Mouse (Mus musculus) ES-E14 (cell line): ENCODE data around the gene Pmepa1. TPM values are rescaled to one million over a fixed set of nuclear protein-coding genes. Genes with fewer than 3 reads are reported as not detected.

Experiments
- DNase-seq: peaks from one replicate; pipeline ENCODE4 v3.0.0-alpha.2; 2013; ENCODE audit warnings: low read depth, low spot score
- H3K27ac ChIP-seq: 2 replicates; pipeline ENCODE4 v1.5.1; 2012; ENCODE audit warnings: low read depth, mild to moderate bottlenecking, low read length, moderate library complexity, mixed read lengths; ENCODE audit not compliant: poor library complexity, insufficient read depth, severe bottlenecking
- H3K36me3 ChIP-seq: 2 replicates; pipeline ENCODE4 v1.6.1; 2012; ENCODE audit warnings: mild to moderate bottlenecking, low read length, moderate library complexity, mixed read lengths; ENCODE audit not compliant: control insufficient read depth, poor library complexity, insufficient read depth, severe bottlenecking
- H3K4me1 ChIP-seq, 2 experiments: fragments of 150-350 bp in 1 of 2; sonication (generic) in 1 of 2; 2 replicates each; pipeline ENCODE4 v1.6.1; 2012; ENCODE audit warnings: low read length in 2 of 2, mild to moderate bottlenecking in 1 of 2, mixed read lengths in 1 of 2; ENCODE audit not compliant: control insufficient read depth in 2 of 2, insufficient read depth in 2 of 2, poor library complexity in 1 of 2
- H3K4me3 ChIP-seq, 2 experiments: fragments of 150-350 bp in 1 of 2; sonication (generic) in 1 of 2; 2 replicates each; pipeline ENCODE4 v1.5.1; 2012; ENCODE audit warnings: low read length in 2 of 2, low read depth in 1 of 2, mild to moderate bottlenecking in 1 of 2, mixed read lengths in 1 of 2; ENCODE audit not compliant: insufficient read depth in 1 of 2, poor library complexity in 1 of 2, severe bottlenecking in 1 of 2
- H3K9ac ChIP-seq: 2 replicates; pipeline ENCODE4 v1.6.1; 2012; ENCODE audit warnings: low read depth, mild to moderate bottlenecking, low read length, mixed read lengths; ENCODE audit not compliant: poor library complexity, insufficient read depth, severe bottlenecking
- H3K9me3 ChIP-seq: fragments of 150-350 bp; sonication (generic); 2 replicates; pipeline ENCODE4 v1.6.1; 2012; ENCODE audit warnings: low read depth, mild to moderate bottlenecking, low read length; ENCODE audit not compliant: control insufficient read depth, insufficient read depth
- CHD2 ChIP-seq: IDR thresholded peaks from 2 replicates; pipeline ENCODE4 v1.6.1; 2014; ENCODE audit warnings: mild to moderate bottlenecking, low read depth, low read length, inconsistent platforms
- HCFC1 ChIP-seq: IDR thresholded peaks from 2 replicates; pipeline ENCODE4 v1.6.1; 2012; ENCODE audit warnings: low read length, inconsistent platforms, borderline replicate concordance; ENCODE audit not compliant: insufficient read depth
- MAFK ChIP-seq: IDR thresholded peaks from 2 replicates; pipeline ENCODE4 v1.6.1; 2014; ENCODE audit warnings: mild to moderate bottlenecking, low read depth, low read length, inconsistent platforms; ENCODE audit not compliant: insufficient read depth
- ZC3H11A ChIP-seq: IDR thresholded peaks from 2 replicates; pipeline ENCODE4 v1.6.1; 2012; ENCODE audit warnings: low read depth, mild to moderate bottlenecking, inconsistent platforms, low read length, borderline replicate concordance
- ZNF384 ChIP-seq: IDR thresholded peaks from 2 replicates; pipeline ENCODE4 v1.6.1; 2012; ENCODE audit warnings: low read depth, low read length, inconsistent platforms
- in situ Hi-C, 2 experiments: fragments of 600-800 bp; cut with MboI; formaldehyde crosslinking; loops; one replicate each; pipeline ENCODE4 v1.15.1; 2025; ENCODE audit warnings: low sequenced_read_pairs in 2 of 2, inconsistent platforms in 1 of 2; ENCODE audit not compliant: unreplicated experiment in 2 of 2
- total RNA-seq: library from RNA; depleted of rRNA; stranded (reverse); fragments of 300-350 nt; gene quantifications from 2 replicates; pipeline ENCODE4 v1.2.3, GENCODE M21; 2012

Pmepa1 gene
- total RNA-seq, 1 experiment, result 20.3 TPM

- Histone ChIP-seq H3K36me3 (peaks cover 3% of the 10 kb centered on the region; the same call in 1 of the 2 replicates), H3K4me3 (peak overlapping the region; percentile 92 to 98), H3K9ac (peak overlapping the region; percentile 96), H3K9me3 (no peaks in the 10 kb centered on the region), H3K27ac (peak overlapping the region; percentile 59; the same call in 1 of the 2 replicates), H3K4me1 (peaks cover 13 to 40% of the 10 kb centered on the region in 2 experiments)
- no peak for TF ChIP-seq ZC3H11A
- TF ChIP-seq CHD2, result no peak
- no peak for TF ChIP-seq ZNF384
- in situ Hi-C loops, result no loop called here
- DNase-seq, result no peak
These were observed 761 bp downstream of the Pmepa1 start for GRCm38 (mm10) chr2:173275343-173276201.

- Histone ChIP-seq H3K27ac (no peak overlapping the region), H3K9me3 (no peaks in the 10 kb centered on the region), H3K4me3 (peak overlapping the region; percentile 92 to 98), H3K4me1 (peaks cover 13 to 38% of the 10 kb centered on the region in 2 experiments), H3K36me3 (peaks cover 3% of the 10 kb centered on the region; the same call in 1 of the 2 replicates), H3K9ac (peak overlapping the region; percentile 96)
- in situ Hi-C loops, result no loop called here
- no peak for TF ChIP-seq ZNF384
- TF ChIP-seq CHD2, result no peak
- no peak for TF ChIP-seq MAFK
- TF ChIP-seq HCFC1, result no peak
- no peak for TF ChIP-seq ZC3H11A
- no peak for DNase-seq
These were observed 1.6 kb downstream of the Pmepa1 start for GRCm38 (mm10) chr2:173274428-173275342.

- no peak overlapping the region for H3K27ac ChIP-seq
- DNase-seq, result no peak
- peak overlapping the region; percentile 92 to 98; a peak in 2 of 4 replicates for H3K4me3 ChIP-seq
- in situ Hi-C loops, result no loop called here
- peaks cover 10 to 36% of the 10 kb centered on the region in 2 experiments; a peak in 3 of 4 replicates for H3K4me1 ChIP-seq
- H3K9ac ChIP-seq, result no peak overlapping the region
- TF ChIP-seq CHD2 (no peak), ZC3H11A (no peak), MAFK (no peak), ZNF384 (no peak), HCFC1 (no peak)
- peaks cover 3% of the 10 kb centered on the region; the same call in 1 of the 2 replicates for H3K36me3 ChIP-seq
- H3K9me3 ChIP-seq, result no peaks in the 10 kb centered on the region
These were observed 2.4 kb downstream of the Pmepa1 start for GRCm38 (mm10) chr2:173273885-173274284.

GRCm38 (mm10) chr2:173272354-173272900 is 3.9 kb downstream of the Pmepa1 start:
- no peak overlapping the region for H3K9ac ChIP-seq
- H3K4me1 ChIP-seq, result peaks cover 10 to 33% of the 10 kb centered on the region in 2 experiments; a peak in 3 of 4 replicates
- H3K36me3 ChIP-seq, result peaks cover 3% of the 10 kb centered on the region; the same call in 1 of the 2 replicates
- in situ Hi-C loops, result no loop called here
- no peak for TF ChIP-seq MAFK
- H3K27ac ChIP-seq, result no peak overlapping the region
- no peak for DNase-seq
- no peak overlapping the region for H3K4me3 ChIP-seq
- no peaks in the 10 kb centered on the region for H3K9me3 ChIP-seq
